11 mouse cellular contexts compared by ENCODE assay signal in genomic region chr5:75956526-75956925, GRCm38 (mm10). TPM values are rescaled to one million over a fixed set of nuclear protein-coding genes. Genes with fewer than 3 reads are reported as not detected.
"Had no signal": no experiment of that assay in that cellular context is flagged by ENCODE, and none has a peak within 500 bp of the region (broad histone marks: within the 10 kb centered on the region; RNA-seq: fewer than 3 reads in every experiment).

No protein-coding gene starts in this region.

- DNase-seq: liver, postnatal 0 days; lung, adult 2 months; lung, postnatal 14 days; lung, postnatal 36 days; right cerebral cortex, adult 18-20 months; right cerebral cortex, postnatal 25 days; right cerebral cortex, postnatal 4 days; spleen, adult 18-20 months; thymus, adult 18-20 months; thymus, postnatal 25 days had no signal

RNA-seq across cellular contexts. Expression of gene Kdr, which starts 21.7 kb away (rescaled TPM):
- total RNA-seq: monocyte, adult 5-6 weeks had no signal
